Mouse (Mus musculus): ENCODE results near the gene Gnaz. TPM values are rescaled to one million over a fixed set of nuclear protein-coding genes. Genes with fewer than 3 reads are reported as not detected.

Gnaz gene
- polyA plus RNA-seq (2021) = 5.6 TPM

DNA sequence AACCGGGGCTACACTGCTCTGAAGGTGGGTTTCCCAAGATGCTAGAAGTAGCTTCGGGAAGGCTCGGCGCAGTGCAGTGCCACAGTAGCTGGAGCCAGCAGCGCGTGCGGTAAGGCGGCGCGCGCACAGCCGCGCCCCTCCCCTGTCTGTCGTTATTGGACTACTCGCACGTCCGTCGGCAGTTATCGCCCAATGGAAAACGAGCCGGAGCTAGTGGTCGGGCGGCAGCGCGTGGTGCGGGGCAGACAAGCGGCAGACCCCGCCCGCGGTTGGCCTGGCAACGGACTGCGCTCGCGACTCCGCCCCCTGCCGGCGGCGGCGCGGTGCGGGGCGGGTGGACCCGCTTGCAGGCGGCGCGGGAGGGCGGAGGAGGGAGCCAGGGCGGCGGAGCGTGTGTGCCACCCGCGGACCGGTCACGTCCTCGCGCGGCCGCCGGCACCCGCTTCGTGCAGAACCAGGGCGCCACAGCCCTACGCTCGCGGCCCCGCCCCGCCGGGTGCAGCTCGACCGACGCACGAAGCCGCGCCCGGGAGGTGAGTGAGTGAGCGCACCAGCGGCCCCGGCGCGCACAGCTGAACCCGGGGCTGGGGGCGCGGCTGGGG is at the start of gene Gnaz:
Gnaz (plus strand) TSS at position 328 of the 602 bp plus-strand sequence.
- in situ Hi-C loops (cut with MboI; ENCODE audit: low pct_unique_long_range_greater_than_20kb) = no loop called here
- POLR2A ChIA-PET = no interaction called here
- TF ChIP-seq CTCF (IDR thresholded peaks at IDR 0.05) = no peak

DNA sequence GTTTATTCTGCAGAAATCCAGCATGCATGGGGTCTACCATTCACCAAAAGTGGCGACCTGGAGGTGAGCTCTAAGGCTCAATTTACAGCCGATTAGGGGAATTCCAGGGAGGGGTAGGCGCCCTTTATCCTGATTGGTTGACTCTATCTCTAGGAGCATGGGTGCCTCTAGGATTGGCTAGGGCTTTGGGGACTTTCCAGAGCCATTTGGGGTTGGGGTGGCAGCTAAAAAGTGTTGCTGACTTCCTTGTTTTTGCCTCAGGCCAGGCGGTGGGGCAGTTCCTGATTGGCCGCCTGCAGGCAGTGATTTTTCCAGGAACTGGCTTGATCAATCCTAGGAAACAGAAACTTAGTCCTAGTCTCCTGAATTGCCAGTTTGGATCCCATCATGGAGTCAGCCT is 47.7 kb upstream of the Gnaz start:
- ATAC-seq = no peak
- in situ Hi-C loops (cut with MboI; ENCODE audit: low pct_unique_long_range_greater_than_20kb) = no loop called here
- CTCF ChIA-PET = no interaction called here
- POLR2A ChIA-PET = interaction anchor here (0.6 kb wide), 1 partner anchor 96 kb away, joined by 4 read pairs; no protein-coding TSS in a partner anchor
- no peak for TF ChIP-seq CTCF (IDR thresholded peaks at IDR 0.05)
- DNase-seq (ENCODE audit: low read depth, low spot score) = no peak
- peaks cover 21% of the 10 kb centered on the region for H3K27me3 ChIP-seq

More for the DNA sequence above, at the start of gene Gnaz:
- ATAC-seq (peak; percentile 99), DNase-seq (ENCODE audit: low read depth, low spot score) (peak; percentile 82)
- H3K27me3 ChIP-seq = peaks cover 23% of the 10 kb centered on the region
- CTCF ChIA-PET = interaction anchor here (1.0 to 1.5 kb wide), 3 partner anchors 12 to 81 kb away, joined by 3 to 4 read pairs (median 3); partner anchors contain the start of gene Rab36

DNA sequence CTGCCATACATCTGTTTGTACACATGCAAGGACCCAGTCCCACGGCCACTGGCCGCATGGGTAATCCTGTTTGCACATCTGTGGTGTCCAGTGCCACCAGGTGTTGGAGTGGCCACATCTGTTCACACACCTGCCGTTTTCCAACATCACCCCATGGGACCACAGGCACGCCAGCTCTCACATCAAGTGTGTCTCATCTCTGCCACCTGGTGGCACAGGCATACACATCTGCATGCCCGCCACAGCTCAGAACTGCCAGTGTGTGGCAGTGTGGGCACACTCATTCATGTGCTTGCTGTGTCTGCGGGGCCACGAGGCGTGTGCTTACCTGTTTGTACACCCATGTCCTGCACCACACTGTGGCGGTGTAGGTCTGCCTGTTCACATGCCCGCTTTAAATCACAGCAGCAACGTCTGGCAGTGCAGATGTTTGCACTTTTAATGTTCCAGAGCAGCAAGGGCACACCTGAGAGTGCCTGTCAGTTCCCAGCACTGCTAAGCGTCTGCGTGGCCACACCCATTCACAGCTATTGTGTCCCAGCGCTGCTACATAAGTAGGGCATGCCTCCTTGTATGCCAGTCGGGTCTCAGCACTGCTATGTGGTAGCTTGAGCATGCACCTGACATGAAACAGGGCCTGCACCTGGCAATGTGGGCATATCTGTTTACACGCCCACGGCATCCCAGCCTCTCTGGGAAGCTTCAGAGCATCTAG is 46.0 kb upstream of the Gnaz start:
- TF ChIP-seq CTCF (IDR thresholded peaks at IDR 0.05) = no peak
- CTCF ChIA-PET = interaction anchor here (0.8 to 1.4 kb wide), 4 partner anchors 72 to 444 kb away, joined by 3 to 4 read pairs (median 4); no protein-coding TSS in a partner anchor
- ATAC-seq (peak; percentile 88), DNase-seq (ENCODE audit: low read depth, low spot score) (no peak)
- peaks cover 10% of the 10 kb centered on the region for H3K27me3 ChIP-seq
- POLR2A ChIA-PET = no interaction called here
- in situ Hi-C loops (cut with MboI; ENCODE audit: low pct_unique_long_range_greater_than_20kb) = no loop called here

DNA sequence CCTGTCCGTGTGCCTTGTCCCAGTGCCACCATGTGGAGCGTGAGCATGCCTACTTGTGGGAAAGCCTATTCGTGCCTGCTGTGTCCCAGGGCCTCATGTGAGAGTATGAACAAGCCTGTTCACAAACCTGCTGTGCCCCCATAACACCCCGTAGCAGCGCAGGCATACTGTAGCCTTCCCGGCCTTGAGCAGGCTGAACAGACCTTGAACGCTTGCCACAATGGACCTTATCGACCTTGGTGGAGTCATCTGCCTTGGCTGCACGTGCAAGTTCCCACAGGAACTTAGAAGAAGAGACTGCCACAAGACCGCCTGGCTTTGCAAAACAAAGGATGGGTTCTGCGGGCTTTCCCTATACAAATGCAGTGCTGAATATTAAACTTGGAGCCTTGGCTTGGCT is 45.4 kb upstream of the Gnaz start:
- no peak for ATAC-seq
- no peak for DNase-seq (ENCODE audit: low read depth, low spot score)
- H3K27me3 ChIP-seq = peaks cover 8% of the 10 kb centered on the region
- ChIA-PET CTCF (interaction anchor here (0.8 to 1.4 kb wide), 3 partner anchors 73 to 445 kb away, joined by 3 to 4 read pairs (median 4); no protein-coding TSS in a partner anchor), POLR2A (no interaction called here)
- no peak for TF ChIP-seq CTCF (IDR thresholded peaks at IDR 0.05)
- in situ Hi-C loops (cut with MboI; ENCODE audit: low pct_unique_long_range_greater_than_20kb) = no loop called here

DNA sequence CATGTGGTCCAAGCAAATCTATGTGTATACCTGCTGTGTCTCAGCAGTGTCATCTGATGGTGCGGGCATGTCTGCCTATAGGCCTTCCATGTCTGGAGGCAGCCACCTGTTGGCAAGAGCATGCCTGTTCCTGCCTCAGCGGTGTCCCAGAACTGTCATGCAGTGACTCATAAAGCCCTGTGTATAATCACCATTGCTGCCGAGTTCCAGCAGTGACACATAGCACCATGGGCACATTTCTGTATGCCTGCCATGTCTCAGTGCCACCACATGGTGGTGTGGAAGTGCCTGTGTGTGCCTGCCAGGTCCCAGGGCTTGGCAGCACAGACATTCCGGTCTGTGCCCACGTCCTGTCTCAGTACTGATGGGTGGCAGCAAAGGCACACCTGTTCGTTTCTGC is 44.2 kb upstream of the Gnaz start:
- no peak for TF ChIP-seq CTCF (IDR thresholded peaks at IDR 0.05)
- ChIA-PET CTCF (interaction anchor here (1.0 kb wide), 1 partner anchor 98 kb away, joined by 4 read pairs; no protein-coding TSS in a partner anchor), POLR2A (no interaction called here)
- peaks cover 4% of the 10 kb centered on the region for H3K27me3 ChIP-seq
- no peak for DNase-seq (ENCODE audit: low read depth, low spot score)
- in situ Hi-C loops (cut with MboI; ENCODE audit: low pct_unique_long_range_greater_than_20kb) = no loop called here
- ATAC-seq = peak; percentile 81

DNA sequence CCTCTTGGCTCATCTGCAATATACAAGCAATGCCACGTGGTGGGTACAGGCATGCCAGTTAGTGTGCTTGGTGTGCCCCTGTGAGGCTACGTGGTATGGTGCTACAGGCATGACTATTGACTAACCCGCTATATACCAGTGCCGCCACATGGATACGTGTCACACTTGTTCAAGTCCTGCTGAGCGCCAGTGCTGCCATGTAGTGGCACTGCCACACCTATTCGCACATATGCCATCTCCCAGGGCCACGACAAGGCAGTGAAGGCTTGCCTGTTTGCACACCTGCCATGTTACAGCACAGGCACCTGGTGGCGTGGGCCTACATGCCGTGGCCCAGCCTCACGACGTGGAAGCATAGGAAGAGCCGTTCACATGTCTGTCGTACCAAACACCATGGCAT is 42.7 kb upstream of the Gnaz start:
- no peak for ATAC-seq
- CTCF ChIA-PET = no interaction called here

DNA sequence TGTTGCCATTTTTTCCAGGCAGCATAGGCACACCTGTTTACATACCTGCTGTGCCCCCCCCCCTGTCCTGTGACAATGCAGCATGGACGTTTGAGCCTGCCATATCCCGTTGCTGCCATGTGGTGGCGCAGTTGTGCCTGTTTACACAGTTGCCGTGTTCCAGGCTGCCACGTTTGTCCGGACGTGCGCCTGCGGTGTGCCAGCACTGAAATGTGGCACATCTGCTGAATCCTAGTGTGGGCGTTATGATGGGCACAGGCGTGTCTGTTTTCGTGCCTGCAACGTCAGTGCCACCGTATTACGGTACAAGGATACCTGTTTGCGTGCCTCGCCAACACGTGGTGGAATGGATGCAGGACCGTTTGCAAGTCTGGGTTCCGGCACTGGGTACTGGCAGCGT is 41.7 kb upstream of the Gnaz start:
- TF ChIP-seq CTCF (IDR thresholded peaks at IDR 0.05) = no peak
- no peaks in the 10 kb centered on the region for H3K27me3 ChIP-seq
- in situ Hi-C loops (cut with MboI; ENCODE audit: low pct_unique_long_range_greater_than_20kb) = no loop called here
- POLR2A ChIA-PET = no interaction called here
- CTCF ChIA-PET = no interaction called here
- no peak for DNase-seq (ENCODE audit: low read depth, low spot score)
- no peak for ATAC-seq

More for the DNA sequence above, 42.7 kb upstream of the Gnaz start:
- H3K27me3 ChIP-seq = no peaks in the 10 kb centered on the region
- no peak for TF ChIP-seq CTCF (IDR thresholded peaks at IDR 0.05)
- DNase-seq (ENCODE audit: low read depth, low spot score) = no peak
- in situ Hi-C loops (cut with MboI; ENCODE audit: low pct_unique_long_range_greater_than_20kb) = no loop called here
- POLR2A ChIA-PET = no interaction called here

DNA sequence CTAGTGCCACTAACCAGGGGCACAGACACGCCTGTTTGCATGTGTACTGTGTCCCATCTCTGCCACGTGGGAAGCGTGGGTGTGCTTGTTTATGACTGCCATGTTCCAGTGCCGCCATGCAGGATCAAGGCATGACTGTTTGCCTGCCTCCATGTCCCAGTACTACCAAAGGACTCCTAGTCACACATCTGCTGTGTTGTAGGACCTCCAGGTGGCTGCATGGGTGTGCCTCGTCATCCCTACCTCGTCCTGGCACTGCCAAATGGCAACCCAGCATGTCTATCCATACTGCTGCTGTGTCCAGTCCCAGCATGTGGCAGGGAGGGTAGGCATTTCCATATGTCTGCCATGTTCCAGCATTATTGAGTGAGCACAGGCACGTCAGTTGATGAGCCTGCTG is 38.7 kb upstream of the Gnaz start:
- ChIA-PET POLR2A (no interaction called here), CTCF (no interaction called here)
- ATAC-seq (no peak), DNase-seq (ENCODE audit: low read depth, low spot score) (no peak)
- in situ Hi-C loops (cut with MboI; ENCODE audit: low pct_unique_long_range_greater_than_20kb) = no loop called here
- H3K27me3 ChIP-seq = peaks cover 9% of the 10 kb centered on the region
- no peak for TF ChIP-seq CTCF (IDR thresholded peaks at IDR 0.05)

DNA sequence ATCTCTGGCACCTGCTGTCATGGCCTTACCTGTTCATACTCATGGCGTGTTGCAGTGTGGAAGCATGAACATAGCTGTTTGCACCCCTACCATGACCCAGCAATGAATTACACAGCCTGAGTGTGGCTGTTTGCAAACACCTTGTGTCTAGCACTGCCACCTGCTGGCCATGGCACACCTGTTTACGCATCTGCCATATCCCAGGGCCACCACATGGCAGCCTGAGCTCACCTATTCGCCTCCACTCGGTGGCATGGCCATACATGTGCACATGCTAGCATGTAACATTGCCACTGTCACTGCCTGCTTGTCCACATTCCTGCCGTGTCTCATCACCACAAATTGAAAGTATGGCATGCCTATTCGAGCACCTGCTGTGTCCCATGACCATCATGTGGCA is 37.4 kb upstream of the Gnaz start:
- in situ Hi-C loops (cut with MboI; ENCODE audit: low pct_unique_long_range_greater_than_20kb) = no loop called here
- peaks cover 9% of the 10 kb centered on the region for H3K27me3 ChIP-seq
- ChIA-PET POLR2A (no interaction called here), CTCF (no interaction called here)
- ATAC-seq (no peak), DNase-seq (ENCODE audit: low read depth, low spot score) (no peak)
- no peak for TF ChIP-seq CTCF (IDR thresholded peaks at IDR 0.05)

DNA sequence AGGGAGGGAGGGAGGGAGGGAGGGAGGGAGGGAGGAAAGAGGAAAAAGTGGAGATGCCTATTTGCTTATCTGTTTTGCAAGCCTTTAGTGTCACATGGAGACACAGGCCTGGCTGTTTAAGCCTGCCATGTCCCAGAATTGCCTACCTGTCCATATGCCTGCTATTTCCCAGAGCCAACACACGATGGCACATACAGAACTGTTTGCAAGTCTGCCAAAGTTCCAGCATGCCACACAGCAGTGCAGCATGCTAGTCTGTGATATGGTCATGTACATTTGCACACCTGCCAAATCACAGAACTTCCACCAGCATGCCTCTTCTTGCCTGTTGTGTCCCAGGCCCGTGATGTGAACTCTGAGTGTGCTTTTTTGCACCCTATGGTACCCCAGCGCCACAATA is 36.4 kb upstream of the Gnaz start:
- ChIA-PET POLR2A (no interaction called here), CTCF (interaction anchor here (1.4 kb wide), 1 partner anchor 221 kb away, joined by 3 read pairs; no protein-coding TSS in a partner anchor)
- no peak for DNase-seq (ENCODE audit: low read depth, low spot score)
- no peak for ATAC-seq
- peaks cover 9% of the 10 kb centered on the region for H3K27me3 ChIP-seq
- in situ Hi-C loops (cut with MboI; ENCODE audit: low pct_unique_long_range_greater_than_20kb) = no loop called here
- no peak for TF ChIP-seq CTCF (IDR thresholded peaks at IDR 0.05)

DNA sequence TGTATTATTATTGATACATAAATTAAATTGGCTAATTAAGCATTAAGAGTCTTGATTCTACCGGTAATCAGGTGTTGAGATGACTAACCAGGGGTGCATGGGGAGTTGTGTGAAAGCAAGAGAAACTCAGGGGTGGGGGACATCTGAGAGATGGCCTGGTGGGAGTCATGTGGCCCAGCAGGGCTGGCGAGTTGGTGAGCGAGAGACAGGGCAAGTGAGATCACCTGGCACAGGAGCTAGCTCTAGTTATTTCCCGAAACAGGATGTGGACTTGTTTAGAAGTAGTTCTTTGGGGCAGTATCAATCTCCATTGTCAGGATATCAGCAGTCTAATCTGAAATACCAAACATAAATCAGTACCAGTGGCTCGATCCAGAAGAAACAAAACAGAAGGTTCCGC is 35.3 kb upstream of the Gnaz start:
- H3K27me3 ChIP-seq = peaks cover 9% of the 10 kb centered on the region
- TF ChIP-seq CTCF (IDR thresholded peaks at IDR 0.05) = no peak
- POLR2A ChIA-PET = no interaction called here
- ATAC-seq (no peak), DNase-seq (ENCODE audit: low read depth, low spot score) (no peak)
- CTCF ChIA-PET = interaction anchor here (1.4 kb wide), 1 partner anchor 220 kb away, joined by 3 read pairs; no protein-coding TSS in a partner anchor
- in situ Hi-C loops (cut with MboI; ENCODE audit: low pct_unique_long_range_greater_than_20kb) = no loop called here
